Mouse (Mus musculus) lung, postnatal 0 days (tissue): ENCODE results near the gene Cdc42bpa.

Source experiments
- CTCF ChIP-seq: IDR thresholded peaks from 2 replicates; pipeline ENCODE4 v1.5.1; 2016; ENCODE audit warnings: antibody characterized with exemption, mild to moderate bottlenecking
- EP300 ChIP-seq: IDR thresholded peaks from 2 replicates; pipeline ENCODE4 v1.6.1; 2016; ENCODE audit warnings: antibody characterized with exemption, mild to moderate bottlenecking, control low read depth

DNA sequence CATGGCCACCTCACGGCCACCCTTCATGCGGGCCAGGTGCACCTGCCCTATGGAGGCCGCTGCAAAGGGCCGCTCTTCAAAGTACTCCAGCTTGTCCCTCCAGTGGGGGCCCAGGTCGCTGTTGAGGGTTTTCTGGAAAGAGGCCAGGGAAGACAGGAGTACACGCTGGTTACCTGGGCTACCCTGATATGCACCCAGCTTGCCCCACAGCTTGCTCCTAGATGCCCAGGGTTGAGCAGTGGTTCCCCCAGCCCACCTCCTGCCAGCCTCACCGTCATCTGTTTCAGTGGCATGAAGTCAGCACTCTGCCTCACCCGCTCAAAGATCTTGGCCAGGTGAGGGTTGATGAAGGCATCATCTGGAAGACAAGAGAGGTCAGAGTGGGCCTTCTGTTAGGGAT, 209.8 kb downstream of the Cdc42bpa start:
- TF ChIP-seq CTCF (no peak), EP300 (no peak)
